Mouse (Mus musculus) bone marrow macrophage, adult 2 months (primary cell): ENCODE measurements around the gene Gm20422. TPM values are rescaled to one million over a fixed set of nuclear protein-coding genes. Genes with fewer than 3 reads are reported as not detected.
"Not testable (repeated sequence)": the region's sequence is repeated elsewhere in the genome, so short reads cannot be mapped to it uniquely, and the experiment has no call there.

Experiments
- H3K27ac ChIP-seq: 2 replicates; pipeline ENCODE4 v1.5.1; 2012; ENCODE audit warnings: low read depth, low read length; ENCODE audit not compliant: insufficient read depth
- H3K4me1 ChIP-seq: 2 replicates; pipeline ENCODE4 v1.6.1; 2012; ENCODE audit warnings: low read length; ENCODE audit not compliant: control insufficient read depth, insufficient read depth
- H3K4me3 ChIP-seq: 2 replicates; pipeline ENCODE4 v1.5.1; 2012; ENCODE audit warnings: mild to moderate bottlenecking, low read length, moderate library complexity; ENCODE audit not compliant: insufficient read depth
- CTCF ChIP-seq: IDR thresholded peaks from 2 replicates; pipeline ENCODE4 v1.5.1; 2012; ENCODE audit warnings: low read depth, mild to moderate bottlenecking, low read length, moderate library complexity
- POLR2A ChIP-seq: IDR thresholded peaks from 2 replicates; pipeline ENCODE4 v1.6.1; 2012; ENCODE audit warnings: mild to moderate bottlenecking, low read depth, low read length, borderline replicate concordance
- polyA plus RNA-seq: library from polyadenylated mRNA; stranded (reverse); fragments of >200 nt; gene quantifications from 2 replicates; pipeline ENCODE4 v1.2.4, GENCODE M21; 2012; ENCODE audit not compliant: missing spikeins, insufficient read depth, insufficient read length

Gene Gm20422
- polyA plus RNA-seq, 1 experiment = 2.8 TPM

GRCm38 (mm10) chr8:69716403-69717231, 58.1 kb downstream of the Gm20422 start:
- Histone ChIP-seq H3K4me1 (peaks cover 12% of the 10 kb centered on the region), H3K4me3 (peak overlapping the region; percentile 85), H3K27ac (peak overlapping the region; percentile 97)
- no peak for TF ChIP-seq POLR2A
- TF ChIP-seq CTCF = no peak

DNA sequence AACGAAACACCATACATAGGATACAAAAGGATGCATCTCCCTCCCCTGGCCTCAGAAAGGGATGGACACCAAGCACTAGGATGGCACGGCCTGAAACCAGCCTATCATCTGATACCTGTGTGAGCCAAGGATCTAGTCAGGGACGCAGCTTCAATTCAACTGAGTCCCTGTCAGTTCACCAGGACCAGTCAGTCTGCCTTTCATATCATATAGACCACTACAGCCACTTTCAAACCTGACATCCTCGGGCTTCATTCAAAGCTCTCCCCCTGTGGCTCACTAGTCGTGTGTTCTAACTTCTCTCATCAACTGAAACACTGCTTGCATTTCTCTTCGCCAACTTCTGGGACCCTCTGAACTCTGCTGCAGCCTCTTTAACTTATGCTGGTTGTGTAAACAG, 59.3 kb downstream of the Gm20422 start:
- TF ChIP-seq POLR2A (no peak), CTCF (no peak)
- peak overlapping the region; percentile 33 for H3K4me3 ChIP-seq
- peaks cover 12% of the 10 kb centered on the region for H3K4me1 ChIP-seq
- no peak overlapping the region for H3K27ac ChIP-seq

DNA sequence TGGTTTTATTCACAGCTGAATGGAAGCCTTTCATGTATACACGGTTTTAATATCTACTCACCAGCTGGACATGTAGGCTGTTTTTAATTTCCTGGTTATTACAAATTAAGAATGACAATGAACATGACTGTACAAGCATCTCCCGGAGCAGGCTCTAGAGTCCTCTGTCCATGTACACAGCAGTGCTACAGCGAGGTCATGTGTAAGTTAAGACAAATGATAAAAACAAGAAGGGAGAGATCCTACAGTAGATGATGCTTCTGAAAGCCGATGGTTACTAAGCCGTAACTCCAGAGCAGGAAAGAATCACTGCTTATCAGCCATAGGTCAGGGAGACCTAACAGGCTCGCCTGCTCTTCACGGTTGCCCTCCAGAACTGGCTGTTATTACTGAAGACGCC, 61.2 kb downstream of the Gm20422 start:
- Histone ChIP-seq H3K27ac (no peak overlapping the region), H3K4me1 (peaks cover 12% of the 10 kb centered on the region), H3K4me3 (no peak overlapping the region)
- TF ChIP-seq POLR2A (no peak), CTCF (no peak)

GRCm38 (mm10) chr8:69710624-69711023, 64.1 kb downstream of the Gm20422 start, which contains the start of gene Zfp869:
TSS of gene Zfp869 (minus strand) at chr8:69710724.
- H3K27ac ChIP-seq, H3K4me1 ChIP-seq, H3K4me3 ChIP-seq: not testable (repeated sequence)

DNA sequence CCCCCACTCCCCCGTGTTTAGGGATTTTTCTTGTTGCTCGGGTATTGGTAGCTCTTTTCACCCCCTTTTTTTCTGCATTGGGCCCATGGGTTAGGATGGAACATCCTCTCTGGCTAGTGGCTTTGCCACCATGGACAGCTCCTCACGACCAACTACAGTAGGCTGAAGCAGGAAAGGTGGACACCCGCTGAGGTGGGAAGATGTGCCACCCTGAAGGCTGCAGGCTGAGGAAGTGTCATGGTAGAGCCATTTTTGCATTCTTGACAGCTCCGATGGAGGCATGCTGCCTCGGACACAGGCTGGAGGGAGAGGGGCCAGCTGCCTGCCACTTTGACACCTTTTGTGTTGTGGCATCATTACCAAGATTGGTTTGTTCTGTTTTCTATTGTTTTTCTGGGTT, 72.9 kb downstream of the Gm20422 start:
- Histone ChIP-seq H3K4me3 (no peak overlapping the region), H3K4me1 (no peaks in the 10 kb centered on the region), H3K27ac (no peak overlapping the region)
- no peak for TF ChIP-seq POLR2A
- TF ChIP-seq CTCF = no peak

Other genes starting within 250 kb of the Gm20422 start
- 15.5 and 17.0 TPM in 2 replicates for gene Zfp868, start 149.3 kb downstream of the Gm20422 start, polyA plus RNA-seq
- 1.5 and 1.9 TPM in 2 replicates for gene Zfp964, start 120.4 kb downstream of the Gm20422 start, polyA plus RNA-seq
- gene Zfp869, start 64.2 kb downstream of the Gm20422 start, polyA plus RNA-seq = 18.4 and 21.8 TPM in 2 replicates
- gene Zfp963, start 24.9 kb downstream of the Gm20422 start, polyA plus RNA-seq = 4.2 and 4.5 TPM in 2 replicates
- 25.7 and 31.2 TPM in 2 replicates for gene Atp13a1, start 16.3 kb upstream of the Gm20422 start, polyA plus RNA-seq
- gene Zfp866, start 16.3 kb upstream of the Gm20422 start, polyA plus RNA-seq = 17.6 and 19.3 TPM in 2 replicates
- 164 and 201 TPM in 2 replicates for gene Gmip, start 33.8 kb upstream of the Gm20422 start, polyA plus RNA-seq
- 0.91 and 1.0 TPM in 2 replicates for gene Lpar2, start 47.5 kb upstream of the Gm20422 start, polyA plus RNA-seq
- 7.5 and 8.0 TPM in 2 replicates for gene Pbx4, start 57.6 kb upstream of the Gm20422 start, polyA plus RNA-seq
- not detected in 2 replicates for gene Cilp2, start 112.8 kb upstream of the Gm20422 start, polyA plus RNA-seq
- gene Tssk6, start 127.3 kb upstream of the Gm20422 start, polyA plus RNA-seq = 0.60 TPM in 1 of 2 replicates, not detected in the other
- gene Ndufa13, start 127.7 kb upstream of the Gm20422 start, polyA plus RNA-seq = 86.8 and 90.6 TPM in 2 replicates
- not detected in 2 replicates for gene Yjefn3, start 127.8 kb upstream of the Gm20422 start, polyA plus RNA-seq
- gene Gatad2a, start 221.5 kb upstream of the Gm20422 start, polyA plus RNA-seq = 36.5 and 36.9 TPM in 2 replicates